Mouse (Mus musculus): ENCODE data around the gene Rgl3.

Gene Rgl3

GRCm38 (mm10) chr9:21961366-21961980, 27.8 kb downstream of the Rgl3 start:
- CTCF ChIA-PET: interaction anchor here in 2 of 4 experiments (0.9 to 3.9 kb wide), 8 partner anchors 10 to 157 kb away, joined by 3 to 14 read pairs (median 4); partner anchors contain the start of genes Ccdc159 (in 1 of the 2) and Tmem205 (in 1 of the 2)
- POLR2A ChIA-PET: interaction anchor here in 3 of 4 experiments (0.5 to 2.3 kb wide), 18 partner anchors 9 to 449 kb away, joined by 3 to 9 read pairs (median 5); partner anchors contain the start of genes 9530077C05Rik (in 1 of the 3), Ccdc159 (in 1 of the 3), Pigyl (in 1 of the 3) and Tmem205 (in 1 of the 3)

DNA sequence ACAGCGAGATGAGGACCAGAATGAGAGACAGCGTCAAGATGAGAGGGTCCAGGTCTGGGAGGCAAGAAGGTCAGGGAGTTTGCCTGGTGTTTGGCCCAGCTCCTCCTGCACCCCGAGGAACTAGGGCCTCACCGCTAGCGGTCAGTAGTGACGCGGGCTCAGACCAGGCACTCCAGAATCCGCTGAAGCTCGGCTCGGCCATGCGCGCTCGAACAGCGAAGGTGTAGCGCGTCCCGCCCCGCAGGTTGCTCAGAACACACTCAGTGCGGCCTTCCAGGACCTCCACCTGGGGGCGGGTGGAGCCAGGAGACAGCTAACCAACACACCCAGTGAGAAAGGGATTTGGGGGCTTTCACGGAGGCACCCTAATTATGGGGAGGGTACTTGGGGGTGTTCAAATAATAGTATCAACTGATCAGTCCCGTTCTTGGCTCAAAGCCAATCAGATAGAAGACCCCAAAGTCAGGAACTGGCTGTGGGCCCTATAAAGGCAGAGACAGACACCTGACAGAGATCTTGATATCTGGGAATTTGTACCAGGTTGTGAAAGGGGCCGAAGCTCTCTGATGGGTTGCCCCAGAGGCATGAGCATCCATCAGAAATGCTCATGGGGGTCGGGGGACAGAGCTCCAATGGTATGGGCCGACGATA, 28.6 kb downstream of the Rgl3 start:
- ChIA-PET CTCF (interaction anchor here in 2 of 4 experiments (1.0 to 3.9 kb wide), 5 partner anchors 18 to 195 kb away, joined by 3 to 14 read pairs (median 4); partner anchors contain the start of genes Ccdc159 (in 1 of the 2) and Tmem205 (in 1 of the 2)), POLR2A (interaction anchor here in 3 of 4 experiments (0.5 to 2.1 kb wide), 13 partner anchors 12 to 450 kb away, joined by 3 to 9 read pairs (median 5); partner anchors contain the start of genes 9530077C05Rik (in 1 of the 3), Ccdc159 (in 1 of the 3), Pigyl (in 1 of the 3) and Tmem205 (in 1 of the 3))

DNA sequence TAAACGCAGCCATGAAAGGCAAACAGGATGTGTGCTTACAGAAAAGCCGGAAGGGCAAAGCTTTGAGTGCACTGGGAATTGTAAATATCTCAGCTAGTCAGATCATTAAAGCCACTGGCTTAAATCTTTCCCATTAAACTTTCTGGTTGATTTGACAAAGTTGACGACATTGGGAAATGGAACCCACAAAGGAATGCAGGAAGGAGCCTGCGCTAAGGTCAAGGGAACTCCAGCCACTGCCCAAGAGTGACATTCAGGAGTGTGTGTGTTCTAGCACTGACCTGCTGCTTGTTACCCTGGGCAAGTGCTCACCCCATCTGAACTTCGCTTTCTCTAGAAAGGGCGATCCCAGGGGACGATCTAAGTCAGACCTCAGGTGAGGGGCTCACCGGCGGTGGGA, 29.1 kb downstream of the Rgl3 start:
- CTCF ChIA-PET: interaction anchor here in 2 of 4 experiments (1.0 to 1.4 kb wide), 4 partner anchors 18 to 195 kb away, joined by 3 to 4 read pairs (median 4); partner anchors contain the start of genes Ccdc159 (in 1 of the 2) and Tmem205 (in 1 of the 2)
- POLR2A ChIA-PET: interaction anchor here in 3 of 4 experiments (0.5 to 2.1 kb wide), 9 partner anchors 11 to 196 kb away, joined by 3 to 9 read pairs (median 6); partner anchors contain the start of genes Ccdc159 (in 1 of the 3), Pigyl (in 1 of the 3) and Tmem205 (in 1 of the 3)

DNA sequence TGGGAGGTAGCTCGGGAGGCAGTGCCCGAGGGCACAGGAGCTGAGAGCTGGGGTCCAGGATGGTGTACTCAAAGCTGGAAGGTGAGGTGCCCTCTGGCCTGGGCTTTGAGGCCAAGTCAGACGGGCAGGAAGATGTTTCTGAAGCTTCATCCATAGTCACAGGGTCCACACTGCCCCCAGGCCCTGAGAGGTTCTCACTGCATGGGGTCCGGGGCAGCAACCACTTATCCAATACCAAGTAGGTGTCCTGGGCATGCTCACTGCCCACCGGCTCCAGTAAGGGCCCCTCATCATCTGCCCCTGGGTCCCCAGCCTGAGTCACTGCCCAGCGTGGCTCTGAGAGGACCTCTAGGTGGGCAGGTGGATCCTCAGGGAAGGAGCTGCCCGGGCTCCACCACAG, 30.0 kb downstream of the Rgl3 start:
- CTCF ChIA-PET: interaction anchor here in 2 of 4 experiments (0.7 to 1.3 kb wide), 2 partner anchors 137 to 170 kb away, joined by 3 read pairs; no protein-coding TSS in a partner anchor
- POLR2A ChIA-PET: interaction anchor here in 2 of 4 experiments (0.9 to 1.7 kb wide), 4 partner anchors 12 to 95 kb away, joined by 3 to 6 read pairs (median 3); no protein-coding TSS in a partner anchor

DNA sequence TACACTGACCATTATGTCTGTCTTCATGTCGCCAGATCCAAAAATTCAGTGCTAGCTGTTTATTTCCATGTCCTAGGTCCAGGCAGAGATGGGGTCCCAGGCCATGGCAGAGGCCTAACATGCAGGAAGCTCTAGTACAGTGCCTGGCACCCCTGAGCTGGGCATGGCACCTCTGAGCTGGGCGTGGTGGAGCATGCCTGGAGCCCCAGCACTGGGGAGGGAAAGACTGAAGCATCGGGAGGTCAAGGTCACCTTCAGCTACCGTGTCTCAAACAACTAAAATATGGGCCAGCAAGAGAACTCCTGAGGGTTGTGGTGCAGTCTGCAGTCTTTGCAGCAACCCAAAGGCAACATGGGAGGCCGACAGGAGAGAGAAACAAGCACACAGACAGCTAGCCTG, 30.9 kb downstream of the Rgl3 start:
- ChIA-PET CTCF (interaction anchor here in 2 of 4 experiments (0.5 to 1.3 kb wide), 3 partner anchors 134 to 138 kb away, joined by 3 read pairs; no protein-coding TSS in a partner anchor), POLR2A (interaction anchor here in 2 of 4 experiments (0.7 to 1.7 kb wide), 8 partner anchors 12 to 232 kb away, joined by 3 to 6 read pairs (median 4); partner anchors contain the start of genes Ccdc159 (in 1 of the 2) and Tmem205 (in 1 of the 2))

DNA sequence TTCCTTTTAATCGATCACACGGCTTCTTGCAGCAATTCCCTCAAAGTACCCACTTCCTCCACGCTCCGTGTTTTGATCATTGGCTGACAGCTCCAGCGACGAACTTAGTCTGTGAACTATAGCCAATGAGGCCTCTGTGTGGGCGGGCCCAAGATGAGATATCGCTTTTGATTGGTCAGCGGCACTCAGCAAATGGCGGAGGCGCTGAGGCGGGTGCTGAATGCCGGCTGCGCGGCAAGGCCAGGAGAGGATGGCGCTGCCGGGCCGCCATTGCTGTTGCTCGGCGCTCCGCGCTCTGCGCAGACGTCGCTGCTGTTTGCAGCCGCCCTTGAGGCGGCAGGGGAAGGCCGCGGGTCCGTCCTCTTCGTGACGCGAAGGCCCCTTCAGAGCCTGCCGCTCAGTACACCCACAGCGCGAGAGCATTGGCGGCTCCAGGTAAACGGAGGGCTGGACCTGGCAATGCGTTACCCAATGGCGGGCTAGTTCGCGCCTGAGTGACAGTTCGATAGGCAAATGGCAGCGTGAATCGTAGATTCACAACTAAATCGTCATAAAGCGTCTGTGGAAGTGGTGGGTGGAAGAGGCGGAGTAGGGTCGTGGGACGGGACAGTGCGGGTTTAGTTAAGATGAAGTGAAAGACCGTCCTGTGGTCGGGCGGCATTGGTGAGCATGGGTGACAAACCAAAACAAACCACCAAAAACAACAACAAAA, 33.5 kb downstream of the Rgl3 start, which contains the start of gene Swsap1:
Swsap1 (plus strand) TSS at position 186 of the 712 bp plus-strand sequence.
- ChIA-PET POLR2A (interaction anchor here in 3 of 4 experiments (0.5 to 1.6 kb wide), 16 partner anchors 20 to 574 kb away, joined by 3 to 10 read pairs (median 4); partner anchors contain the start of genes Ccdc159 (in 2 of the 3), Tmem205 (in 2 of the 3) and Ldlr (in 1 of the 3)), CTCF (interaction anchor here in 3 of 4 experiments (0.6 to 1.1 kb wide), 7 partner anchors 11 to 200 kb away, joined by 3 to 4 read pairs (median 3); partner anchors contain the start of gene Rab3d (in 1 of the 3))

- POLR2A ChIA-PET: interaction anchor here in 3 of 4 experiments (0.6 to 1.6 kb wide), 14 partner anchors 21 to 574 kb away, joined by 3 to 10 read pairs (median 3); partner anchors contain the start of genes Ccdc159 (in 2 of the 3), Tmem205 (in 2 of the 3) and Ldlr (in 1 of the 3)
- CTCF ChIA-PET: interaction anchor here in 3 of 4 experiments (0.6 to 1.1 kb wide), 7 partner anchors 11 to 201 kb away, joined by 3 to 4 read pairs (median 3); partner anchors contain the start of gene Rab3d (in 1 of the 3)
Measured at GRCm38 (mm10) chr9:21955225-21955569, 34.0 kb downstream of the Rgl3 start.

- ChIA-PET POLR2A (interaction anchor here in 2 of 4 experiments (0.7 to 1.6 kb wide), 6 partner anchors 24 to 353 kb away, joined by 3 to 7 read pairs (median 4); partner anchors contain the start of gene Ldlr (in 1 of the 2)), CTCF (interaction anchor here in 1 of 4 experiments (1.1 kb wide), 1 partner anchor 163 kb away, joined by 3 read pairs; no protein-coding TSS in a partner anchor)
Measured at GRCm38 (mm10) chr9:21954635-21955034, 34.6 kb downstream of the Rgl3 start.

DNA sequence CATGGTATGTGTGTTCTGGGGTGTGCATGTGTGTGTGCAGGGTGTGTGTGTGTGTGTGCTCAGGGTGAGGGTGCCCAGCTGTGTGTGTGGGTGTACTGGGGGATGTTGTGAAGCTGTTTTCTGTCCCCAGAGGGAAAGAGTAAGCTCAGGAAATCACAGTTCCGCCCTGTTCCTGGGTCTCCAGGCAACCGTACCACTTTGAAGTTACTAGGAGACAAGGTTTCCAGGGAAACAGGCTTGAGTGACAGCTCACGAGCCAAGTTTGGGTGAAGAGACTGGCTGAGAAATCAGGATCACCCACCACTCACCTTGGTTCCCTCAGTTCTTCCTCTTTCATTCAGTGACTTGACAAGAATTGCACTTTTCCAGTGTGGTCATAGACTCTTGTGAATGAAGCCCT, 35.6 kb downstream of the Rgl3 start:
- CTCF ChIA-PET: interaction anchor here in 2 of 4 experiments (0.8 to 1.1 kb wide), 2 partner anchors 79 to 83 kb away, joined by 3 read pairs; no protein-coding TSS in a partner anchor
- POLR2A ChIA-PET: interaction anchor here in 2 of 4 experiments (0.6 to 1.5 kb wide), 5 partner anchors 10 to 229 kb away, joined by 3 to 4 read pairs (median 3); partner anchors contain the start of gene Epor (in 1 of the 2)

DNA sequence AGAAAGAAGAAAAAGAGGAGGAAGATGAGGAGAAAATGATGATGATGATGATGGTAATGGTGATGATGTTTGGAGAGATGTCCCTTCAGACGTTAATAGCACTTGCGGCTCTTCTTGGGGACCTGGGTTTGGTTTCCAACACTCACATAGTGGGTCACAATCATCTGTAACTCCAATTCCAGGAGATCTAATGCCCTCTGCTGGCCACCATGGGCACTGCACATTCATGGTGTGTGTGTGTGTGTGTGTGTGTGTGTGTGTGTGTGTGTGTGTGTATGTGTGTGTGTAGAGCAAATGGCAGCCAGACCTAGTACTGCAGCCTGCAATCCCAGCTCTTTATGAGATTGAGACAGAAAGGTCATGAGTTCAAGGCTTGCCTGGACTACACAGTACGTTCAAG, 37.3 kb downstream of the Rgl3 start:
- ChIA-PET POLR2A (interaction anchor here in 1 of 4 experiments (1.5 kb wide), 1 partner anchor 228 kb away, joined by 4 read pairs; no protein-coding TSS in a partner anchor), CTCF (interaction anchor here in 3 of 4 experiments (0.5 to 0.6 kb wide), 4 partner anchors 177 to 382 kb away, joined by 3 to 6 read pairs (median 4); no protein-coding TSS in a partner anchor)

DNA sequence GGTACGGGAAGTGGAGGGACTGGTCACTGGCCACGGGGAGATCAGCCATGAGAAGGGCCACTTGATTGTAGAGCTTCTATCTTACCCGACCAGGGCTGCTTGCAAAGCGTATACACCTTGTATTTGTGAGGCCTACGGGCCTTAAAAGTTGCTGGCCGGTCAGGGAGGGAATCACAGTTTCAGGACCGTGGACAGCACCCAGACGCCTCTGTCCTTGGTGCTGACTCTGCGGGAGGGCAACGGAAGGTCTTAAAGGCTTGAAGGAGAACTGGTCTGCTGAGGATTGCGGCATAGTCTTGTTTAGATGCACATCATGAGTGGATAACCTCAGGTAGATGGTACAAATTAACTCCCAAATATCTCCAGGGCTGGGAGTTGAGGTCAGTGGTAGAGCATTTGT, 38.9 kb downstream of the Rgl3 start:
- ChIA-PET CTCF (interaction anchor here in 1 of 4 experiments (1.0 kb wide), 1 partner anchor 317 kb away, joined by 3 read pairs; no protein-coding TSS in a partner anchor), POLR2A (no interaction called here)

- CTCF ChIA-PET: interaction anchor here in 1 of 4 experiments (0.6 to 0.7 kb wide), 2 partner anchors 159 to 248 kb away, joined by 3 to 5 read pairs; no protein-coding TSS in a partner anchor
- POLR2A ChIA-PET: interaction anchor here in 3 of 4 experiments (0.6 to 1.9 kb wide), 5 partner anchors 11 to 116 kb away, joined by 3 to 7 read pairs (median 4); no protein-coding TSS in a partner anchor
Measured at GRCm38 (mm10) chr9:21948790-21949189, 40.5 kb downstream of the Rgl3 start.

DNA sequence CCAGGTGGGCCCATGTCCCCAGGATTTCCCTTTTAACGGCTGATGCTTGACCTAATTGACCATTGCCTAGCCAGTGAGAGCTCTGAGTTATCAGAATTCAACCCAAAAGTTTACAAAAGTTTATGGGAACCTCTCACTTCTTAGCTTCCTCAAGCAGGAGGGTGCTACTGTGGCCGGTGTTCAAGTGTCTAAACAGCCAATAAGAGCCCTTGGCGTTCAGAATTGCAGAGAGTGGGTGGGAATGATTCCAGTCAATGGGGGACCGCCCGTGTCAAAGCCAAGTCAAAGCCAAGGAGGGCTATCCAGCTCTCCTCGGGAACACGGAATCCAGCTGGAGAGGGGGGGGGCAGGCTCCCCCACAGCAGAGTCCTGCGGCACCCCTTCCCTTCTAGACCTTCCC, 41.1 kb downstream of the Rgl3 start:
- ChIA-PET CTCF (interaction anchor here in 2 of 4 experiments (0.6 to 0.7 kb wide), 3 partner anchors 77 to 159 kb away, joined by 3 to 5 read pairs (median 3); no protein-coding TSS in a partner anchor), POLR2A (interaction anchor here in 3 of 4 experiments (0.5 to 1.9 kb wide), 6 partner anchors 21 to 365 kb away, joined by 3 to 5 read pairs (median 3); partner anchors contain the start of genes Ccdc159 (in 1 of the 3) and Tmem205 (in 1 of the 3))

- POLR2A ChIA-PET: interaction anchor here in 3 of 4 experiments (0.5 to 1.9 kb wide), 6 partner anchors 21 to 364 kb away, joined by 3 to 5 read pairs (median 3); partner anchors contain the start of genes Ccdc159 (in 1 of the 3) and Tmem205 (in 1 of the 3)
- CTCF ChIA-PET: interaction anchor here in 2 of 4 experiments (0.5 to 0.7 kb wide), 4 partner anchors 77 to 279 kb away, joined by 3 to 5 read pairs (median 3); no protein-coding TSS in a partner anchor
Measured at GRCm38 (mm10) chr9:21947540-21948130, 41.6 kb downstream of the Rgl3 start.

DNA sequence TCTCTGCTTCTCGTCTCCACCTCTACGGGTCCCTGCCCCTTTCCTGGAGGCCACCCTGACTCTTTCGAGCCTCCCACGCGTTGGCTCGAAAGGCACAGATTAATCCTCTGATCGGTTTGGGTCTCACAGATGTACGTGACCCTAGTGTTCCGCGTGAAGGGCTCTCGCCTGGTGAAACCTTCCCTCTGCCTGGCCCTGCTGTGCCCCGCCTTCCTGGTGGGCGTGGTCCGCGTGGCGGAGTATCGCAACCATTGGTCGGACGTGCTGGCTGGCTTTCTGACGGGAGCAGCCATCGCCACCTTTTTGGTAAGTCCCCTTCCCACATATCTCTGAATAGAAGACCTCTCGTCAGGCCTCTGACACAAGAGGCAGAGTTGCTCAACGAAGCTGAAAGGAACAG, 45.0 kb downstream of the Rgl3 start:
- POLR2A ChIA-PET: interaction anchor here in 2 of 4 experiments (0.9 to 1.6 kb wide), 4 partner anchors 17 to 218 kb away, joined by 3 to 6 read pairs (median 4); partner anchors contain the start of genes Ccdc159 (in 1 of the 2), Rab3d (in 1 of the 2) and Tmem205 (in 1 of the 2)

More for the DNA sequence above, 45.0 kb downstream of the Rgl3 start:
- CTCF ChIA-PET: interaction anchor here in 1 of 4 experiments (1.2 kb wide), 1 partner anchor 12 kb away, joined by 3 read pairs; the partner anchor contains the start of gene Swsap1
